ENCODE assay signal across 13 mouse cellular contexts in genomic region chr2:68944898-68945297, GRCm38 (mm10).
DNase-seq lines count a peak whose midpoint lies in the region; ATAC-seq and TF ChIP-seq lines count a peak whose summit lies in the region.
"Had no signal": no experiment of that assay in that cellular context is flagged by ENCODE, and none has a peak within 500 bp of the region (broad histone marks: within the 10 kb centered on the region; RNA-seq: fewer than 3 reads in every experiment).

No protein-coding gene starts in this region.

- no peaks in the 10 kb centered on the region for H3K27me3 ChIP-seq in heart, embryonic 11.5 days (ENCODE audit: control insufficient read depth, insufficient read depth, low read length)
- no peaks in the 10 kb centered on the region for H3K27me3 ChIP-seq in Patski
- H3K27me3 ChIP-seq in kidney, embryonic 14.5 days (ENCODE audit: control insufficient read depth, insufficient read depth, low read length), result no peaks in the 10 kb centered on the region
- H3K27me3 ChIP-seq in liver, embryonic 15.5 days, result no peaks in the 10 kb centered on the region
- H3K27me3 ChIP-seq: midbrain, embryonic 13.5 days had no signal

- TF ChIP-seq CTCF in Patski (IDR thresholded peaks at IDR 0.05), result no peak
- TF ChIP-seq CTCF in left cerebral cortex, adult 2 months (IDR thresholded peaks at IDR 0.05), result no peak

- no peak overlapping the region for H3K4me2 ChIP-seq in heart, embryonic 11.5 days
- H3K4me2 ChIP-seq in kidney, embryonic 14.5 days (replicated peaks; ENCODE audit: low read depth, low read length), result no peak overlapping the region
- H3K4me2 ChIP-seq in liver, embryonic 15.5 days, result no peak overlapping the region
- H3K4me2 ChIP-seq: midbrain, embryonic 13.5 days had no signal

- H3K27ac ChIP-seq in heart, embryonic 11.5 days (ENCODE audit: low read depth, low read length), result no peak overlapping the region
- no peak overlapping the region for H3K27ac ChIP-seq in kidney, embryonic 14.5 days (ENCODE audit: low read depth, low read length)
- peak overlapping the region; percentile 24; the same call in 1 of the 2 replicates for H3K27ac ChIP-seq in liver, embryonic 15.5 days (replicated peaks)
- no peak overlapping the region for H3K27ac ChIP-seq in left cerebral cortex, adult 2 months
- H3K27ac ChIP-seq: hindbrain, postnatal 0 days; midbrain, embryonic 13.5 days had no signal

- DNase-seq in heart, adult 11 months, result peak; percentile 55
- DNase-seq in Patski (ENCODE audit: low read depth, low spot score), result peak; percentile 48
- no peak for DNase-seq in layer of hippocampus, postnatal 14 days (ENCODE audit: low spot score in 2 of 2)
- DNase-seq in left cerebral cortex, adult 2 months (ENCODE audit: extremely low spot score in 1 of 2, low spot score in 2 of 2), result no peak
- DNase-seq: adrenal gland, postnatal 25 days; cerebellum, postnatal 14 days; right cerebral cortex, postnatal 14 days had no signal

- WGBS in heart, embryonic 11.5 days (ENCODE audit: insufficient replicate concordance), result 59% methylated on average over 2 of the region's 2 CpGs
- 34% methylated on average over 2 of the region's 2 CpGs for WGBS in kidney, embryonic 14.5 days
- 41% methylated on average over 2 of the region's 2 CpGs for WGBS in liver, embryonic 15.5 days (ENCODE audit: insufficient replicate concordance)

- H3K9ac ChIP-seq in heart, embryonic 11.5 days (ENCODE audit: low read depth, low read length), result no peak overlapping the region
- no peak overlapping the region for H3K9ac ChIP-seq in kidney, embryonic 14.5 days (ENCODE audit: low read depth, low read length)
- no peak overlapping the region for H3K9ac ChIP-seq in liver, embryonic 15.5 days
- H3K9ac ChIP-seq: midbrain, embryonic 13.5 days had no signal

- peaks cover 15% of the 10 kb centered on the region for H3K4me1 ChIP-seq in heart, embryonic 11.5 days (ENCODE audit: control insufficient read depth, insufficient read depth, low read length)
- H3K4me1 ChIP-seq in kidney, embryonic 14.5 days (ENCODE audit: control insufficient read depth, insufficient read depth, low read length), result peaks cover 10% of the 10 kb centered on the region
- H3K4me1 ChIP-seq in liver, embryonic 15.5 days (replicated peaks), result peaks cover 27% of the 10 kb centered on the region
- H3K4me1 ChIP-seq: midbrain, embryonic 13.5 days had no signal

- no peak for ATAC-seq in heart, embryonic 11.5 days (replicated peaks; ENCODE audit: insufficient number of reproducible peaks, low FRiP score, low TSS enrichment)
- ATAC-seq in Patski, result no peak
- ATAC-seq in kidney, embryonic 14.5 days (ENCODE audit: low FRiP score, low TSS enrichment), result peak; percentile 72
- peak; percentile 69 for ATAC-seq in liver, embryonic 15.5 days (ENCODE audit: insufficient read depth)
- ATAC-seq in monocyte, adult 5-6 weeks (replicated peaks; ENCODE audit: insufficient number of reproducible peaks, low FRiP score, low TSS enrichment, poor library complexity, severe bottlenecking), result no peak
- ATAC-seq: hindbrain, postnatal 0 days; midbrain, embryonic 13.5 days had no signal

- no peaks in the 10 kb centered on the region for H3K9me3 ChIP-seq in heart, embryonic 11.5 days (replicated peaks; ENCODE audit: control insufficient read depth, low read length)
- no peaks in the 10 kb centered on the region for H3K9me3 ChIP-seq in kidney, embryonic 14.5 days (ENCODE audit: control insufficient read depth, low read length)
- no peaks in the 10 kb centered on the region for H3K9me3 ChIP-seq in liver, embryonic 15.5 days (replicated peaks)
- H3K9me3 ChIP-seq: midbrain, embryonic 13.5 days had no signal

- POLR2A ChIA-PET in Patski (lab: Charles Lee), result no interaction called here

- H3K36me3 ChIP-seq in heart, embryonic 11.5 days (ENCODE audit: control insufficient read depth, insufficient read depth, low read length), result no peaks in the 10 kb centered on the region
- H3K36me3 ChIP-seq in kidney, embryonic 14.5 days (ENCODE audit: control insufficient read depth, insufficient read depth, low read length), result no peaks in the 10 kb centered on the region
- H3K36me3 ChIP-seq in liver, embryonic 15.5 days (replicated peaks), result no peaks in the 10 kb centered on the region

- intact Hi-C loops in left cerebral cortex, adult 2 months (cut with DNase I), result no loop called here

- CTCF ChIA-PET in Patski (lab: Charles Lee), result no interaction called here

- in situ Hi-C loops in Patski (cut with MboI; ENCODE audit: low pct_unique_long_range_greater_than_20kb), result no loop called here

- no peak overlapping the region for H3K4me3 ChIP-seq in heart, embryonic 11.5 days (ENCODE audit: low read depth, low read length)
- no peak overlapping the region for H3K4me3 ChIP-seq in kidney, embryonic 14.5 days (ENCODE audit: low read length)
- no peak overlapping the region for H3K4me3 ChIP-seq in liver, embryonic 15.5 days (replicated peaks)
- no peak overlapping the region for H3K4me3 ChIP-seq in left cerebral cortex, adult 2 months
- H3K4me3 ChIP-seq: midbrain, embryonic 13.5 days had no signal

Comparison
In these comparisons a context has a peak if more than half of its experiments do, and no peak if none do; other contexts are left out.
1. DNase-seq: peak in heart, adult 11 months (single experiment) and Patski (single experiment); none in layer of hippocampus, postnatal 14 days (0 of 2) and left cerebral cortex, adult 2 months (0 of 2).
2. ATAC-seq: peak in kidney, embryonic 14.5 days (single experiment) and liver, embryonic 15.5 days (single experiment); none in heart, embryonic 11.5 days (single experiment), Patski (single experiment) and monocyte, adult 5-6 weeks (single experiment).